In genomic region chr12:54253449-54253848, GRCm38 (mm10) we compare ENCODE assay signal across 1 mouse cellular context.
A peak's percentile ranks its signal among the peaks of the same experiment; 100 is the strongest.
TF ChIP-seq lines count a peak whose summit lies in the region.

No protein-coding gene starts in this region.

TF ChIP-seq in MEL, 35 proteins besides CTCF, POLR2A, EP300 and RAD21 (continued from another document):
- TF ChIP-seq MAX (IDR thresholded peaks at IDR 0.05; ENCODE audit: low read length) = peak; percentile 29; the same call in 1 of the 2 replicates
- TF ChIP-seq JUND (IDR thresholded peaks at IDR 0.05; ENCODE audit: low read depth, low read length) = peak; percentile 66; the same call in 1 of the 2 replicates
- TF ChIP-seq ZKSCAN1 (IDR thresholded peaks at IDR 0.05; ENCODE audit: low read depth, low read length) = peak; percentile 31; the same call in 1 of the 2 replicates
- no peak for TF ChIP-seq MEF2A (IDR thresholded peaks at IDR 0.05; ENCODE audit: extremely low read depth, insufficient replicate concordance, low read depth, low read length, poor library complexity, severe bottlenecking)
- peak; percentile 92 for TF ChIP-seq RCOR1 (IDR thresholded peaks at IDR 0.05; ENCODE audit: low read depth, low read length)
- TF ChIP-seq CHD1 (IDR thresholded peaks at IDR 0.05; ENCODE audit: low read depth, low read length) = no peak
- TF ChIP-seq HCFC1 (IDR thresholded peaks at IDR 0.05; ENCODE audit: low read depth, low read length) = peak; percentile 45; the same call in 1 of the 2 replicates
- TF ChIP-seq POLR2AphosphoS2 (IDR thresholded peaks at IDR 0.05; ENCODE audit: low read length) = 0 out of 2 replicates have a peak, but pooled peaks have one; percentile 52
- TF ChIP-seq ETS1 (IDR thresholded peaks at IDR 0.05; ENCODE audit: low read depth, low read length) = peak; percentile 98
- 0 out of 2 replicates have a peak, but pooled peaks have one; percentile 47 for TF ChIP-seq GABPA (IDR thresholded peaks at IDR 0.05; ENCODE audit: low read depth, low read length)
- no peak for TF ChIP-seq UBTF (IDR thresholded peaks at IDR 0.05; ENCODE audit: borderline replicate concordance, insufficient read depth, low read depth, low read length)
- no peak for TF ChIP-seq USF2 (IDR thresholded peaks at IDR 0.05; ENCODE audit: borderline replicate concordance in 1 of 2, insufficient read depth in 1 of 2, low read depth in 1 of 2, low read length in 2 of 2)
- peak; percentile 92 for TF ChIP-seq GATA1 (IDR thresholded peaks at IDR 0.05; ENCODE audit: low read depth, low read length)
- peak; percentile 92 for TF ChIP-seq BHLHE40 (IDR thresholded peaks at IDR 0.05; ENCODE audit: borderline replicate concordance, low read depth, low read length)
- TF ChIP-seq SIN3A (IDR thresholded peaks at IDR 0.05; ENCODE audit: low read length) = peak; percentile 89
